Mouse (Mus musculus) ZHBTc4 (cell line): ENCODE measurements around the gene Kmt2b.

Source experiments
- DNase-seq: peaks from one replicate; pipeline ENCODE4 v3.0.0-alpha.2; 2011; ENCODE audit warnings: low read depth, low spot score

Gene Kmt2b

DNA sequence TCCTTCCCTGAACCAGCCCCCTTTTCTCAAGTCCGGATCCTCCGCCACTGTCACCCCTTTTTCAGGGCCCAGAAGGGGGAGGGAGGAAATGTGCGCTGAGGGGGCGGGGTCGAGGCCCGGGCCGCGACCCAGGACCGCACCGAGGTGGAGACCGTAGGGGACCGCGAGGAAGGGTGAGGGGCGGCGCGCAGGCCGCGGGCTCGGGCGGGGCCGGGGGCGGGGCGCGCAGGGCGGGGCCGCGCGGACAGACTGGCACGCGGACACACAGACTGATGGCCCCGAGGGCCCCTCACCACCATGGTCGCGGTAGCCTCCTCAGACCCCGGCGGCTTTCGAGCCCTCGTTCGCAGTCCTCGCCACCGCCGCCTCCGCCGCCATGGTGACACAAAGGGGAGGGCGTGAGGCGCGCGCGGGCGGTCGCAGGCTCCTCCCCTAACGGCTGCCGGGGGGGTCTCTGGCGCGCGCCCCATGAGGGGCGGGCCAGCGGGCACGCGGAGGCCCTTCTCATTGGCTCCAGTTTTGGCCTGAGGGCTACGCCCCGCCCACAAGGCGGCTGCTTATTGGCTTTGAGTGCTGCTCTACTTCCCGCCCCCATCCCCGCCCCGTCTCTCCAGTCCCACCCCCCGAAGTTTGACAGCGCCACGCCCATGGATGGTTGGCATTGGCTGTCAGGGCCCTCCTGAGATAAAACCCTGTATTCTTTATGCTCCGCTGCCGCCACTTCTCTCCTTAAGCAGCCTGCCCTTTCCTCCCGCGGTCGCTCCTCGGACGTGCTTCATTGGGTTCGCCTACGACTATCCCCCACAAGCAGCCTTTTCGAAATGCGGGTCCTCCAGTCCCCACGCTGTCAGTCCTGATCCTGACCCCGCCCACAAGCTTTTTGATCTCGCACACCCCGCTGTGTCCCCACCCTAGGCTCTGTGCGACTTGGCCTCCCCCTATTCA lies 53.6 kb downstream of the Kmt2b start, which contains the start of gene Arhgap33:
TSS of gene Arhgap33 (minus strand) at position 428 of the 945 bp plus-strand sequence.
- DNase-seq: peak; percentile 96

DNA sequence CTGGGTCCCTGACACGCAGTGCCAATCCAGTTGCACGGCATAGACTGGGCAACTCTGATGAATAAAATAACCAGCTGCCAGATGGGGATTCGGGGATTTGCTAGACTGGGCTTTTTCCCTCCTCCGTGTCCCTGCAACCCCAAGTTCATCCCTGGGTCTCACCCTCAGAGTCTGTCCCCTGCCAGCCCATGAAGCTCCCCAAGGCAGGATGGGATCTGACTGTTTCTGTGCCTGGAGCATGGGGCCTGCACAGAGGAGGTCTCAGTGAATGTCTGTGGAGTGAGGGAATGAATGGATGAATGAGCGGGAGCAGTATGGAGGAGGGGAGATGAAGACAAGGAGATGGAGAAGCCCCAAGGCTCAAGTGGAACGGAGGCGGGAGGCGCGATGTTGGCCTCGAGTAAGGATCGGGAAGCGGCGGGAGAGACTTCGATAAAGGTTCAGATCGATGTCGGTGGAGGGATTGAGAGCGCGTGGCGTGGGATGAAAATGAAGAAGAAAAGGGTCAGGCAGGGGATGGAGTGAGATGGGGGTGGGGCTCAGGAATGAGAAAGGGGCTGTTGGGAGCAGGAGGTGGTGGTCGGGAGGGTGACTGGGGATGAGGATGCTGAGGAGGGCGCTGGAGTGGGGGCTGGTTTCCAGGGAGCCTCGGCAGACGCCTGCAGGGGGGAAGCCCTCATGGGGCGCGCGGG lies 54.4 kb downstream of the Kmt2b start:
- no peak for DNase-seq

DNA sequence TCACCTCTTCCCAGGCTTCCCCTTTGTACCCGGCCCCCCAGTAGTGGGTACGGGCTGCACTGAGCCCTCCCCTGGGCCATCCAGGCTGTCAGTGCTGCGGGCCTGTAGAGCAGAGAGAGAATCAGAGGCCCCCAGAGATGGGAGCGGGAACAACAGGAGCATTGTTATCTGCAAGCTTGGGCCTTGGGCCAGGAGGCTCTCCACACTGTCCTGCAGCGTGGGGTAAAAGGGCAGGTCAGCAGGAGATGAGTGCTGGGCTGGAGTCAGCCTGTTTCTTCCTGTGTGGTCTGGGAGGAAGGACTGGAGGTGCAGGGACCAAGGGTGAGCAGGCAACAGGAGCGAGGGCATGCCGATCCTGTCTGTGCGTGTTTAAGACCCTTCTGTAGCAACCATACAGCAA lies 55.6 kb downstream of the Kmt2b start:
- no peak for DNase-seq

DNA sequence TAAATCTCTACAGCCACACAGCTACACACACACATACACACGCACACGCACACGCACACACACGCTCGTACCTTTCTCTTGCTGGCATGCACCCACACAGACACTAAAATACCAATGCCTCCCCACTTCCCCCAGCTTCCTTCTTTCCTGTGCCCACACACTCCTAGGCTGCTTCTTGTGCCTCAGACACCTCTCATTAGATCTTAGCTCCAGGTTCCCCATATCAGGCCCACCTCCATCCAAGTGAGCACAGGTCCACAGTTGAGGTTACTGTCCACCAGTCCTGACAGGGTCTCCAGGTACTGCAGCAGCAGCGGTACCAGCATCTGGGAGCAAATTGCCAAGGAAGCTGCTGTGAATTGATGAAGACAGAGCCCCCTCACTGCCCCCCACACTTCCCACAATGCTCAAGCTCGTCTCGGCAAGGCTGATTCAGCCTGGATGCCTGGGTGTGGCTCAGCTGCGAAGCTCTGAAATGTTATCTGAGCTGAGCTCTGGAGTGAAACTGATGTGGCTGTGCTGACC lies 57.2 kb downstream of the Kmt2b start:
- DNase-seq: no peak

GRCm38 (mm10) chr7:30526981-30527380 lies 61.5 kb downstream of the Kmt2b start:
- DNase-seq: no peak

DNA sequence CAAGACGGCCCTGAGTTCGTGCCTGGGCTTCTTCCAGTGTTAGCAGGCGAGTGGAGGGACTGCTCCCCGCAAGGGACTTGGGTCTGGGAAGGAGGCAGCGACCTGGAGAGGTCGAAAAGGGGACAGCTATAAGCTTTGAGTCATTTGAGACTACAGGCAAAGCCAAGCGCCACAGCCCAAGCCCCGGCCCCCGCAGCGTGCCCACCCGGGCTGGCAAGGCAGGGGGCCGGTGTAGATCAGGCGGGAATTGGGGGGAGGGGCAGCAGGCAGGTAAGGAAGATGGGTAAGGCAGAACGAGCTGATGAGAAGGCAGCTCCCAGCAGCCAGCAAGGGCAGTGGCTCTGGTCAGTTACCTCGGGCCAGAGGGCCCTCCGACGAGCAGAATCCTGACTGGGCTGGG lies 62.1 kb downstream of the Kmt2b start:
- DNase-seq: no peak

GRCm38 (mm10) chr7:30525954-30526353 lies 62.6 kb downstream of the Kmt2b start:
- DNase-seq: peak; percentile 67

DNA sequence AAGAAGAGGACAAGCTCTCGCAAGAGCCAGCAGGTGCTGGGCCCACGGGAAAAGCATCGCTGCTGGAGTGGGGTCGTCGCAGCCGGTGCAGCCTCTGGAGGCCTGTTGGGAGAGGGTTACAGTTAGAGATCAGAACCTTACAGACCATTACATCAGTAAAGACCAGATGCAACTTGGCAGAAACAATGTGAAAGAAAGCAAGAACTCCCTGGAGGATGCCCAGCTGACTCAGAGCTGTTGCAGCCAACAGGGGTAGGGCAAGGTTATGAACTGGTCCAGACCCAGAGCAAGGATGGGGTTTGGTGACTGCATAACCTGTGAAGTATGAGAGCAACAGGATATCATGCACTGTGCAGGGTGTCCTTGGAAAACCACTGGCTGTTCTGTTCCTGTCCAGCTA lies 64.0 kb downstream of the Kmt2b start:
- DNase-seq: no peak

GRCm38 (mm10) chr7:30522871-30523270 lies 65.7 kb downstream of the Kmt2b start:
- DNase-seq: no peak

- no peak for DNase-seq
Observed at GRCm38 (mm10) chr7:30520856-30521255, 67.7 kb downstream of the Kmt2b start.

- no peak for DNase-seq
Observed at GRCm38 (mm10) chr7:30520396-30520795, 68.1 kb downstream of the Kmt2b start.
